Mouse (Mus musculus) midbrain, embryonic 11.5 days (tissue): ENCODE results near the gene Naa16. TPM values are rescaled to one million over a fixed set of nuclear protein-coding genes. Genes with fewer than 3 reads are reported as not detected.
A peak's percentile ranks its signal among the peaks of the same experiment; 100 is the strongest.

Experiments
- ATAC-seq: fragments of 200-750 bp; cut with Nextera tagmentation; 2 replicates; pipeline ENCODE4 v1.8.0; 2017; ENCODE audit warnings: moderate TSS enrichment, moderate library complexity; ENCODE audit not compliant: low FRiP score
- DNase-seq: peaks from one replicate; pipeline ENCODE4 v3.0.0; 2015; ENCODE audit warnings: low spot score; ENCODE audit errors: missing footprints
- H3K27ac ChIP-seq: fragments of 300-500 bp; sonication (generic); 2 replicates; pipeline ENCODE4 v1.5.1; 2014; ENCODE audit warnings: low read depth, low read length
- H3K27me3 ChIP-seq: fragments of 300-500 bp; sonication (generic); 2 replicates; pipeline ENCODE4 v1.6.1; 2014; ENCODE audit warnings: mild to moderate bottlenecking, low read length, moderate library complexity, mixed read lengths; ENCODE audit not compliant: control insufficient read depth, insufficient read depth
- H3K36me3 ChIP-seq: fragments of 300-500 bp; sonication (generic); 2 replicates; pipeline ENCODE4 v1.6.1; 2014; ENCODE audit warnings: mild to moderate bottlenecking, low read length, moderate library complexity, mixed read lengths; ENCODE audit not compliant: control insufficient read depth, insufficient read depth
- H3K4me1 ChIP-seq: fragments of 300-500 bp; sonication (generic); 2 replicates; pipeline ENCODE4 v1.6.1; 2014; ENCODE audit warnings: low read length; ENCODE audit not compliant: control insufficient read depth, insufficient read depth
- H3K4me2 ChIP-seq: fragments of 300-500 bp; sonication (generic); 2 replicates; pipeline ENCODE4 v1.6.1; 2014; ENCODE audit warnings: mild to moderate bottlenecking, moderate library complexity
- H3K4me3 ChIP-seq: fragments of 300-500 bp; sonication (generic); 2 replicates; pipeline ENCODE4 v1.5.1; 2014; ENCODE audit warnings: low read depth, low read length
- H3K9ac ChIP-seq: fragments of 300-500 bp; sonication (generic); 2 replicates; pipeline ENCODE4 v1.6.1; 2014; ENCODE audit warnings: low read length
- H3K9me3 ChIP-seq: fragments of 300-500 bp; sonication (generic); 2 replicates; pipeline ENCODE4 v1.6.1; 2016; ENCODE audit warnings: low read length; ENCODE audit not compliant: control insufficient read depth
- WGBS: fragments of 180-500 bp; shearing (Covaris S2); extraction: QIAGEN DNeasy Blood & Tissue Kit; methylation state at CpG from one replicate; pipeline ENCODE4 v1.1.7; 2014; 5-methylcytosine and 5-hydroxymethylcytosine counted together
- polyA plus RNA-seq: library from polyadenylated mRNA; unstranded; fragments of >200 nt; fragmentation: Nextera tagmentation; extraction: Ambion mirVana; gene quantifications from 2 replicates; pipeline ENCODE4 v1.2.1, GENCODE M21; 2014

Gene Naa16
- polyA plus RNA-seq, 1 experiment from 2014 or later, result 38.3 TPM

GRCm38 (mm10) chr14:79346384-79346783, 44.2 kb downstream of the Naa16 start:
- H3K9me3 ChIP-seq, result 0 out of 2 replicates have a peak, but pooled peaks cover 2% of the 10 kb centered on the region
- H3K27me3 ChIP-seq, result no peaks in the 10 kb centered on the region
- no peak overlapping the region for H3K4me2 ChIP-seq
- H3K4me3 ChIP-seq, result no peak overlapping the region
- DNase-seq (no peak), ATAC-seq (no peak)
- no peak overlapping the region for H3K27ac ChIP-seq
- no peak overlapping the region for H3K9ac ChIP-seq
- no peaks in the 10 kb centered on the region for H3K4me1 ChIP-seq
- WGBS, result 90% methylated on average over 3 of the region's 3 CpGs
- H3K36me3 ChIP-seq, result peaks cover 19% of the 10 kb centered on the region

- Histone ChIP-seq H3K36me3 (peaks cover 12% of the 10 kb centered on the region; the same call in 1 of the 2 replicates), H3K4me2 (no peak overlapping the region), H3K4me1 (no peaks in the 10 kb centered on the region), H3K9ac (no peak overlapping the region), H3K4me3 (no peak overlapping the region), H3K27me3 (no peaks in the 10 kb centered on the region), H3K27ac (no peak overlapping the region), H3K9me3 (no peaks in the 10 kb centered on the region)
- no peak for ATAC-seq
- 94% methylated on average over 3 of the region's 3 CpGs for WGBS
- no peak for DNase-seq
Measured at GRCm38 (mm10) chr14:79335613-79336012, 55.0 kb downstream of the Naa16 start.

- peaks cover 9% of the 10 kb centered on the region; the same call in 1 of the 2 replicates for H3K36me3 ChIP-seq
- no peak overlapping the region for H3K4me2 ChIP-seq
- H3K9me3 ChIP-seq, result no peaks in the 10 kb centered on the region
- DNase-seq (no peak), ATAC-seq (no peak)
- H3K27me3 ChIP-seq, result no peaks in the 10 kb centered on the region
- no peak overlapping the region for H3K9ac ChIP-seq
- no peaks in the 10 kb centered on the region for H3K4me1 ChIP-seq
- 70% methylated on average over 7 of the region's 7 CpGs for WGBS
- no peak overlapping the region for H3K4me3 ChIP-seq
- no peak overlapping the region for H3K27ac ChIP-seq
Measured at GRCm38 (mm10) chr14:79331936-79332335, 58.6 kb downstream of the Naa16 start.

- ATAC-seq, result no peak
- Histone ChIP-seq H3K9me3 (no peaks in the 10 kb centered on the region), H3K4me3 (no peak overlapping the region), H3K4me1 (no peaks in the 10 kb centered on the region), H3K36me3 (peaks cover 6% of the 10 kb centered on the region; the same call in 1 of the 2 replicates), H3K27ac (no peak overlapping the region), H3K27me3 (no peaks in the 10 kb centered on the region), H3K4me2 (no peak overlapping the region), H3K9ac (no peak overlapping the region)
- no peak for DNase-seq
- 64% methylated on average over 16 of the region's 16 CpGs for WGBS
Measured at GRCm38 (mm10) chr14:79330944-79331561, 59.5 kb downstream of the Naa16 start.

- Histone ChIP-seq H3K9me3 (no peaks in the 10 kb centered on the region), H3K27me3 (no peaks in the 10 kb centered on the region), H3K4me2 (no peak overlapping the region), H3K9ac (no peak overlapping the region), H3K4me3 (no peak overlapping the region), H3K4me1 (no peaks in the 10 kb centered on the region), H3K27ac (no peak overlapping the region), H3K36me3 (no peaks in the 10 kb centered on the region)
- WGBS, result 32% methylated on average over 5 of the region's 5 CpGs
- peak; percentile 89 for DNase-seq
- ATAC-seq, result no peak
Measured at GRCm38 (mm10) chr14:79327033-79327432, 63.5 kb downstream of the Naa16 start.

GRCm38 (mm10) chr14:79324112-79324840, 66.3 kb downstream of the Naa16 start:
- H3K27ac ChIP-seq, result no peak overlapping the region
- no peak overlapping the region for H3K9ac ChIP-seq
- no peaks in the 10 kb centered on the region for H3K36me3 ChIP-seq
- H3K27me3 ChIP-seq, result no peaks in the 10 kb centered on the region
- H3K4me2 ChIP-seq, result no peak overlapping the region
- no peak overlapping the region for H3K4me3 ChIP-seq
- 84% methylated on average over 10 of the region's 10 CpGs for WGBS
- no peaks in the 10 kb centered on the region for H3K4me1 ChIP-seq
- ATAC-seq (no peak), DNase-seq (no peak)
- H3K9me3 ChIP-seq, result no peaks in the 10 kb centered on the region

- Histone ChIP-seq H3K27me3 (no peaks in the 10 kb centered on the region), H3K9ac (no peak overlapping the region), H3K36me3 (no peaks in the 10 kb centered on the region), H3K9me3 (no peaks in the 10 kb centered on the region), H3K4me1 (no peaks in the 10 kb centered on the region), H3K4me2 (no peak overlapping the region), H3K4me3 (no peak overlapping the region), H3K27ac (no peak overlapping the region)
- DNase-seq, result no peak
- WGBS, result 89% methylated on average over 5 of the region's 5 CpGs
- no peak for ATAC-seq
Measured at GRCm38 (mm10) chr14:79321881-79322280, 68.7 kb downstream of the Naa16 start.

GRCm38 (mm10) chr14:79321152-79321551, 69.4 kb downstream of the Naa16 start:
- DNase-seq (no peak), ATAC-seq (peak; percentile 57)
- no peak overlapping the region for H3K4me3 ChIP-seq
- no peak overlapping the region for H3K9ac ChIP-seq
- H3K4me2 ChIP-seq, result no peak overlapping the region
- H3K27me3 ChIP-seq, result no peaks in the 10 kb centered on the region
- H3K36me3 ChIP-seq, result no peaks in the 10 kb centered on the region
- no peak overlapping the region for H3K27ac ChIP-seq
- no peaks in the 10 kb centered on the region for H3K9me3 ChIP-seq
- H3K4me1 ChIP-seq, result no peaks in the 10 kb centered on the region
- WGBS, result 27% methylated on average over 8 of the region's 8 CpGs

GRCm38 (mm10) chr14:79317602-79318001, 73.0 kb downstream of the Naa16 start:
- 73% methylated on average over 2 of the region's 2 CpGs for WGBS
- ATAC-seq, result no peak

More at GRCm38 (mm10) chr14:79317602-79318001, 73.0 kb downstream of the Naa16 start:
- H3K9ac ChIP-seq, result no peak overlapping the region
- no peaks in the 10 kb centered on the region for H3K9me3 ChIP-seq
- H3K4me3 ChIP-seq, result no peak overlapping the region
- H3K4me2 ChIP-seq, result no peak overlapping the region
- H3K36me3 ChIP-seq, result no peaks in the 10 kb centered on the region
- no peaks in the 10 kb centered on the region for H3K27me3 ChIP-seq
- no peaks in the 10 kb centered on the region for H3K4me1 ChIP-seq
- no peak for DNase-seq
- no peak overlapping the region for H3K27ac ChIP-seq
